Mouse (Mus musculus) bone marrow, adult 2 months (tissue): ENCODE data around the gene Samd13.

ENCODE experiments used
- CTCF ChIP-seq: fragments of 200-500 bp; IDR thresholded peaks from 2 replicates; pipeline ENCODE4 v1.5.1; 2011; ENCODE audit warnings: low read length, control low read depth; ENCODE audit not compliant: control insufficient read depth, insufficient read depth
- POLR2A ChIP-seq: fragments of 200-500 bp; IDR thresholded peaks from 2 replicates; pipeline ENCODE4 v1.6.1; 2011; ENCODE audit warnings: low read depth, mild to moderate bottlenecking, control low read depth, low read length, borderline replicate concordance; ENCODE audit not compliant: control insufficient read depth

DNA sequence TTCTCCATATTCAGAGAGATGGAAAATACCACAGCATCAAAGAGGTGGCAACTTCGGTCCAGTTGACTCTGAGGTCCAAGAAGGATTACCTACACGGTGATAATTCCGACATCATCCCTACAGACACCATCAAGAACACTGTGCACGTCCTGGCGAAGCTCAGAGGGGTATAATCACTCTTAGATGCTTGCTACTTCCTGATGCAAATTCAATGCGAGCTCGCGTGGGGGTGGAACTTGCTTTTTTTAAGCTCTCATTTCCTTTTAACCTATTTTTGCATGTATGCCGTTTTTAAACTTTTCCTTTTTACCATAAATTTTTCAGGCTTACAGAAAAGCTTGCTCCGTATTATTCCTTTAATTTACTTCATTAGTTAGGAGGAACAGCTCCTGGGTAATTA is 75.1 kb downstream of the Samd13 start:
- TF ChIP-seq CTCF (no peak), POLR2A (no peak)
